Mouse (Mus musculus) spleen, postnatal 4 days (tissue): ENCODE measurements around the gene Hexa.
A peak's percentile ranks its signal among the peaks of the same experiment; 100 is the strongest.

Experiments used
- DNase-seq, 2 experiments: peaks; one replicate each; pipeline ENCODE4 v3.0.0; 2022; ENCODE audit warnings: low spot score in 2 of 2

Gene Hexa

GRCm38 (mm10) chr9:59539441-59540137, at the start of gene Hexa, which contains the start of gene Tmem202:
TSS of gene Hexa (plus strand) at chr9:59539540.
TSS of gene Tmem202 (minus strand) at chr9:59539847.
- peak; percentile 62 to 83 for DNase-seq

DNA sequence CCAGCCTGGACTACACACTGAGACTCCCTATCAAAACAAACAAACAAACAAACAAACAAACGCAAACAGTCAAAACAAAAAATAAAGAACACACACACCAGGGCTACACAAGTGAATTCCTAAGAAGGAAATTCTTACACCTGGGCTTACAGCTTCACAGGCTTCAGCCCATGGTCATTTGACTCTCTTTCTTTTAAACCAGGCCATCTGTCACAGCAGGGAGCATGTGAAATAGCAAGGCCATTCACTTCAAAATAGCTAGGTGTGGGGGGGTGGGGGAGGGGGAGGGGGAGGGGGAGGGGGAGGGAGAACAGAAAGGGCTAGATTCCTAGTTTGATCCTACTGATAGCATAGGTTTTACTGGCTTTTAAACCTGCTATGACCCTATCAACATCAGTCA, 31.2 kb upstream of the Hexa start:
- DNase-seq, result no peak

DNA sequence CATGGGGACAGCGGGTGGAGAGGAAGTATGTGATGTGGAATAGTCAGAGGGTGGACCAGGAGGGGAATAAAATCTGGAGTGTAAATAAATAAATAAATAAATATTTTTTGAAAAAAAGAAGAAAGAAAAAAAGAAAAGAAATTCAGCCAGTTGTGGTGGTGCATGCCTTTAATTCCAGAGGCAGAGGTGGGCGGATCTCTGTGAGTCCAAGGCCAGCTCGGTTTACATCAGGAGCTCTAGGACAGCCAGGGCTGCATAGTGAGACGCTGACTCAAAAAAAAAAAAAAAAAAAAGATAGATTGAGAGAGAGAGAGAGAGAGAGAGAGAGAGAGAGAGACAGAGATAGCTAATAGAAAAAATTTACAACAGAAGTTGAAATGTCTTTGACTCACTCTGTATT, 27.0 kb upstream of the Hexa start:
- no peak for DNase-seq

- DNase-seq, result no peak
Observed at GRCm38 (mm10) chr9:59515069-59515468, 24.3 kb upstream of the Hexa start.

DNA sequence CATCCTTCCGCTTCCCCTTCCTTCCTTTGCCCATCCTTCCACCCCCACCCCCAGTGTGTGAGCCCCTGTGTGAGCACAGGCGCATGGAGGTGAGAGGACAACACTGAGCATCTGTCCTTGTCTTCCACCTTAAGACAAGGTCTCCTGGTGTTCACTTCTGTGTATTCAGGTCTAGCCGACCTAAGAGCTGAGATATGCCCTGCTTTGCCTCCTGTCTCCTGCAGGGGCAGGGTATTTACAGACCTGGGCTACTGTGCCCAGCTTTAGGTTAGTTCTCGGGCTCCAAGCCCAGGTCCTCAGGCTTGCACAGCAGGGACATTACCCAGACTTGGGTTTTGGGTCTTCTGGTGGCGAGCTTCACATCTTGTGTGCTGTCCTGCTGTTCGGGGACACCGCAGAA, 22.2 kb upstream of the Hexa start:
- no peak for DNase-seq

- no peak for DNase-seq
Observed at GRCm38 (mm10) chr9:59518976-59519375, 20.4 kb upstream of the Hexa start.

GRCm38 (mm10) chr9:59519396-59519795, 19.9 kb upstream of the Hexa start:
- no peak for DNase-seq

DNA sequence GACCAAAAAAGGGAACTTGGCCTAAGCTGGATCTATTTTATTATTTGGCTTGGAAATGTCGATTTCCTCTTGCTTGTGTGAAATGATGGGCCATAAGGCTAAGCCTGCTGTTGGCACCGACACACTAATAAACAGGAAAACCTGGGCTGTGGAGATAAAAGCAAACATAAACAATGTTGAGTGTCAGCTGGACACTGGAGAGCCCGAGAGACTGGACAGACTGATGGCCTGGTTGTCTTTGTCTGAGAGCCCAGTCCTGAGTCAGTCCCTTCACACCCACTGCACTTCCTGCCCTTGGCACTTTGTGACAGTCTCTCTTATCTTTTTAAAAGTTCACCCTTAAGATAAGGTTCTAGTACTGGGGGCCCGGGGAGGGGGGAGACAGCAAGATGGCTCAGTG, 16.4 kb upstream of the Hexa start:
- peak in 1 of 2 experiments; percentile 43 for DNase-seq

DNA sequence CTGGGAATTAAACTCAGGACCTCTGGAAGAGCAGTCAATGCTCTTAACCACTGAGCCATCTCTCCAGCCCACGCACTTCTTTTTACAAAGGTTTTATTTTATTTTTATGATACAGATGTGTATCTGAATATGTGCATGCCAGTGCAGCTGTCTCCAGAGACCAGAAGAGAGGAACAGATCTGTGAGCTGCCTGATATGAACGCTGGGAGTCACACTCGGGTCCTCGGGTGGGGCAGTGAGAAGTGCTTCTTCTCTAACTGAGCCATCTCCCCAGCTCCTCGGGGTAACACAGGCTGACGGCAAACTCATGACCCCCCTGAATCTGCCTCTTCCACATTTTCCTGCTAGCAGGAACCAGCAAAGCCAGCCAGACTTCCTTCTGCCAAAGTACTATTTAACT, 12.6 kb upstream of the Hexa start:
- DNase-seq, result no peak

GRCm38 (mm10) chr9:59527580-59527979, 11.8 kb upstream of the Hexa start:
- peak in 1 of 2 experiments; percentile 46 for DNase-seq

DNA sequence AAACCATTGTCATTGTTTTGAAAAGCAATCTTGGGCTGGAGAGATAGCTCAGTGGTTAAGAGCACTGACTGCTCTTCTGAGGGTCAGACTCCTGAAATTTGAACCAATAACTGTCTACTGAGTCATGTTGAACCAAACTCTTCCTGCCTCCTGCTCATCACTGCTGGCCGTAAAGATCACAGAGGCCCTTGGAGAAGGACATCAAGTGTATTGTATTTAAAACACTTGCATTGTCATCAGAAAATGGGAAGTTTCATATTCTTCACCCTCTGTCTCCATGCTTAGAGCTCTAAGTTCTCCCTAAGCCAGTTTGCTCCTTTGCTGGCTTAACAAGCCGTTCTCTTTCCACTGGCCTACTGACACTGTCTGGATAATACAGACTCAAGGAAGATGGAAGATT, 11.1 kb upstream of the Hexa start:
- DNase-seq, result no peak

GRCm38 (mm10) chr9:59531645-59532044, 7.7 kb upstream of the Hexa start:
- DNase-seq, result no peak

DNA sequence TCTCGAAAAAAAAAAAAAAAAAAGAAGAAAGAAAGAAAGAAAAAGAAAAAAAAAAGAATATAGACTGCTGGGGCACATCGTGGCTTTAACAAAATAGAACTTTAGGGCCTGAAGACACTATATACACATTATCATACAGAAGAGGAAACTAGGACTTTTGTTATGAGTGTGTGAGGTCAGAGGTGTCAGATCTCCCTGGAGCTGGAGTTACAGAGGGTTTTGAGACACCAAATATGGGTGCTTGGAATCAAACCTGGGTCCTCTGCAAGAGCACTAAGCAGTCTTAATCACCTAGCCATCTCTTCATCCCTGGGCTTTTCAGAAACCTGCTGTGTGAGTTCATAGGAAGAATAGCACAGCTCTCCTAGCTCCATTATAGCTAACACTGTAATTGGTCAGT, 5.9 kb upstream of the Hexa start:
- no peak for DNase-seq

GRCm38 (mm10) chr9:59533889-59534288, 5.5 kb upstream of the Hexa start:
- no peak for DNase-seq

DNA sequence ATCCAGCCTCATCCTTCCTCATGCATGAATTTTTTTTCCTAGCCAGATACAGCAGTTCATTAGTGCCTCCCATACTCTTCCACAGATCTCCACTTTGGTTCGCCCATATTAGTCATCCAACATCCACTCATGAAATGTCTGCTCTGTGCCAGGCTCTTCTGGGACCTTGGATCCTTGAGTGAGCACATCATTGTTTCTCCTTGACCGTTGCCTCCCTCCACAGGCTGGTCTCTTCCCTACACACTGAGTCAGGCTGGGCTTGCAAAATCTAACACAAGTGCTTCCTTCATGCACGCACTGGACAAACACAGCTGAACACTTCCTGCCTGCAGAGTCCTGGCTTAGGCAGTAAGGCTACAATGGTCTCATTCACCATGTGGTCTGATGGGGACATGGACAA, 1.7 kb upstream of the Hexa start:
- DNase-seq, result no peak

GRCm38 (mm10) chr9:59541617-59542016, 2.3 kb downstream of the Hexa start:
- no peak for DNase-seq

- DNase-seq, result no peak
Observed at GRCm38 (mm10) chr9:59542766-59543324, 3.5 kb downstream of the Hexa start.

DNA sequence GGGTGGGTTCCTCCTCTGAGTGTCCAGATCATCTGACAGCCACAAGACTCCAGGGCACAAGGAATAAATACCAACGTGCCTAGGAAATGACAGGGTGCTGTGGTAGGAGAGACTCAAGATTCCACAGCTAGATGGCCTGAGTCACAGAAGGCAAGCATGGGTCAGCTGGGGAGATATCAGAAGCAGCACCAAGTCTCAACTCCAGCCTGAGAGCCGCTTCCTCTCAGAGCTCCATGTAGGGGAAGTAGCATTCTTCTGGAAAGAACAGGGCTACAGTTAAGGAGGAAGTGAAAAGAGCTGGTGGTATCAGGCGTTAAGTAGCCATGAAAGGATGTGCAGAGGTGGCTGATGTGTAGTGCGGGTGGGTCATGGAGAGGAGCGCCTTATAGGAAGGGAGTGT, 5.4 kb downstream of the Hexa start:
- DNase-seq, result no peak

GRCm38 (mm10) chr9:59547869-59548268, 8.5 kb downstream of the Hexa start:
- no peak for DNase-seq

- DNase-seq, result no peak
Observed at GRCm38 (mm10) chr9:59548961-59549487, 9.7 kb downstream of the Hexa start.

DNA sequence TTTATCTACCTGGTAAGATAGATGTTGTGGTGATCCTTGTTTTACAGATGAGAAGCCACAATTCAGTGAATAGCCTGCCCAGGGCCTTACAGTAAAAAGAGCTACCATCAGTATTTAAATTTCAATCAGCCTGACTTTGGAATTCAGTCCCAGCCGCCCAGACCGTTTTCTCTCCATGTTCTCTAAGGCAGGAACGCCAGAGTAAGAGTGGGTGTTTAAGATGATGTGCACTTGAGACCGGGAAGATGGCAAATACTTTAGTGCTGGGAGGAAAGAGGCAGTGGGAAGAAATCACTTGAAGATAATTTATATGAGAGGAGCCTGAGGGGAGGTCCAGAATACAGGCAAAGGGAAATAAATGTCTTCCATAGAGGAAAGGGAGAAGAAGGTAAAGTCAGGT, 10.7 kb downstream of the Hexa start:
- DNase-seq, result no peak

GRCm38 (mm10) chr9:59551017-59551416, 11.7 kb downstream of the Hexa start:
- no peak for DNase-seq

- no peak for DNase-seq
Observed at GRCm38 (mm10) chr9:59551620-59552031, 12.3 kb downstream of the Hexa start.
